Mouse (Mus musculus) kidney, postnatal 0 days (tissue): ENCODE measurements at regions not wholly inside any gene's neighbourhood (a gene's known extent, or its start where the extent isn't known, plus 50 kb on each side); places are given as distances from the start of the nearest gene placed in this dataset.

Experiments used
- ATAC-seq: fragments of 200-750 bp; cut with Nextera tagmentation; replicated peaks from 2 replicates; pipeline ENCODE4 v1.8.0; 2017; ENCODE audit warnings: low read depth, moderate number of reproducible peaks, moderate TSS enrichment, moderate library complexity; ENCODE audit not compliant: low FRiP score
- DNase-seq: peaks from one replicate; pipeline ENCODE4 v3.0.0-alpha.2; 2016; ENCODE audit warnings: low spot score
- H3K27ac ChIP-seq: fragments of 300-500 bp; sonication (generic); 2 replicates; pipeline ENCODE4 v1.5.1; 2014; ENCODE audit warnings: mild to moderate bottlenecking
- H3K27me3 ChIP-seq: fragments of 300-500 bp; sonication (generic); 2 replicates; pipeline ENCODE4 v1.6.1; 2014; ENCODE audit warnings: low read length, mixed read lengths; ENCODE audit not compliant: insufficient read depth
- H3K36me3 ChIP-seq: fragments of 300-500 bp; sonication (generic); 2 replicates; pipeline ENCODE4 v1.6.1; 2014; ENCODE audit warnings: low read length, mixed read lengths; ENCODE audit not compliant: insufficient read depth
- H3K4me1 ChIP-seq: fragments of 300-500 bp; sonication (generic); replicated peaks from 2 replicates; pipeline ENCODE4 v1.6.1; 2014; ENCODE audit warnings: antibody characterized with exemption, low read length, mixed read lengths; ENCODE audit not compliant: insufficient read depth
- H3K4me2 ChIP-seq: fragments of 300-500 bp; sonication (generic); 2 replicates; pipeline ENCODE4 v1.6.1; 2014; ENCODE audit warnings: mild to moderate bottlenecking, low read length, moderate library complexity, mixed read lengths
- H3K4me3 ChIP-seq: fragments of 300-500 bp; sonication (generic); replicated peaks from 2 replicates; pipeline ENCODE4 v1.5.1; 2014; ENCODE audit warnings: low read depth, low read length
- H3K9ac ChIP-seq: fragments of 300-500 bp; sonication (generic); 2 replicates; pipeline ENCODE4 v1.6.1; 2014; ENCODE audit warnings: low read depth, low read length
- H3K9me3 ChIP-seq: fragments of 300-500 bp; sonication (generic); replicated peaks from 2 replicates; pipeline ENCODE4 v1.6.1; 2016; ENCODE audit warnings: low read length, inconsistent platforms, mixed read lengths
- CTCF ChIP-seq: IDR thresholded peaks from 2 replicates; pipeline ENCODE4 v1.5.1; 2016; ENCODE audit warnings: antibody characterized with exemption, low read depth, mild to moderate bottlenecking, moderate library complexity
- WGBS: fragments of 180-500 bp; shearing (Covaris S2); extraction: QIAGEN DNeasy Blood & Tissue Kit; methylation state at CpG from one replicate; pipeline ENCODE4 v1.1.7; 2014; 5-methylcytosine and 5-hydroxymethylcytosine counted together

DNA sequence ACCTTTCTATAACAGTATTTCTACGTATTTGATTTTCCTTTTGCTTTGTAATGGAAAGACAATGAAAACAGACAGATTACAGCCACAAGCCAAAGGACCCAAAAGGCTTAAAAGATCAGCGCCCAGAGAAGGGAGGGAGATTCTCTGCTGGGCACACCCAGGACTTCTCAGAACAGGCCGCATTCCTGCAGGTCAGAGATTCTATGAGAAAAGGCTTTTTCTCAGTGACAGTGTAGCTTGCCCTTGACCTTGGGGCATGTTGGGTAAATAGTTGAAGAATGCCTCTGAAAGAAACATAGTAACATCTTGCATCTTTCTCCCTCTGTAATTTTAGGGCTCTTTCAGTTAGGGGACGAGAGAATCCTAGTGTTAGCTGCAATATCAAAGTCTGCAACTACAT is 209.8 kb downstream of the Dusp6 start:
- DNase-seq (no peak), ATAC-seq (no peak)
- no peak for TF ChIP-seq CTCF
- no peaks in the 10 kb centered on the region for H3K4me1 ChIP-seq
- no peak overlapping the region for H3K9ac ChIP-seq
- no peaks in the 10 kb centered on the region for H3K36me3 ChIP-seq
- no peaks in the 10 kb centered on the region for H3K9me3 ChIP-seq
- no peak overlapping the region for H3K4me2 ChIP-seq
- no peaks in the 10 kb centered on the region for H3K27me3 ChIP-seq
- no peak overlapping the region for H3K27ac ChIP-seq
- H3K4me3 ChIP-seq: no peak overlapping the region
- 75% methylated on average over 4 of the region's 4 CpGs for WGBS

DNA sequence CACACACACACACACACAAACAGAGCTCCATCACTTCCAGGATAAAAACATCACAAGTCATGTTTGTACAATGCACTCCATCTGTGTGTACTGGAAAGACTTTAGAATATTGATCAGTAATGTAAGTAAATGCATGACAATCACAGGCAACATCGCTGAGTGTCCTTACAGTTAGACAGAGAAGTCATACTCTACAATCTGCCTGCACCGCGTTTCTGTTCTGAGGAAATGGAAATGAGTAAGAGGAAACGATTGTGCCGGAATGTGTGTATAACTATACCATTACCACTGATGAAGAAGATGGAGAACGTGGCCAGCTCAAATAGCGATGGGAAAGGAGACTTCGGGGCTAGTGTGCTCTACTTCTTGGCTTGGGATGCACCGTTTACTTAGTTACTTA is 210.7 kb downstream of the Dusp6 start:
- H3K4me3 ChIP-seq: no peak overlapping the region
- DNase-seq (no peak), ATAC-seq (no peak)
- H3K4me2 ChIP-seq: no peak overlapping the region
- no peak overlapping the region for H3K9ac ChIP-seq
- no peaks in the 10 kb centered on the region for H3K36me3 ChIP-seq
- TF ChIP-seq CTCF: no peak
- no peaks in the 10 kb centered on the region for H3K27me3 ChIP-seq
- no peak overlapping the region for H3K27ac ChIP-seq
- 89% methylated on average over 9 of the region's 9 CpGs for WGBS
- no peaks in the 10 kb centered on the region for H3K4me1 ChIP-seq
- no peaks in the 10 kb centered on the region for H3K9me3 ChIP-seq

DNA sequence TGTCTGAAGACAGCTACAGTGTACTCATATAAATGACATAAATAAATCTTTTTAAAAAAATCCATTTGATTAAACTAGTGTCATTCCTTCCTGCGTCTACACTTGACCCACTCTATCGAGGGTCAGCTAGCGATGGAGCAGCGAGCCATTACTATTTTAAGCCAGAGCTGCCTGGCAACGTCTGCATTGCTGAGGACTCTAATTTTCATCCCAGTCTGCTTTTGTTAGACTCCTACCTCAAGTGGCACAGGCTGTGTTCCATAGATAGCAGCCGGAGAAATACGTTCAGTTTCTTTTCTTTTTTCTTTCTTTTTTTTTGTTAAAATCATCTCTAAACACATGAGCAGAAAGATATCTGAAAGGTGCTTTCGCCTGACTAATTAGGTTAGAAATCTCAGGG is 211.5 kb downstream of the Dusp6 start:
- Histone ChIP-seq H3K4me3 (no peak overlapping the region), H3K36me3 (no peaks in the 10 kb centered on the region), H3K4me2 (no peak overlapping the region), H3K27me3 (no peaks in the 10 kb centered on the region), H3K27ac (no peak overlapping the region), H3K9me3 (no peaks in the 10 kb centered on the region), H3K4me1 (no peaks in the 10 kb centered on the region), H3K9ac (no peak overlapping the region)
- ATAC-seq (no peak), DNase-seq (no peak)
- 80% methylated on average over 8 of the region's 8 CpGs for WGBS
- TF ChIP-seq CTCF: no peak

DNA sequence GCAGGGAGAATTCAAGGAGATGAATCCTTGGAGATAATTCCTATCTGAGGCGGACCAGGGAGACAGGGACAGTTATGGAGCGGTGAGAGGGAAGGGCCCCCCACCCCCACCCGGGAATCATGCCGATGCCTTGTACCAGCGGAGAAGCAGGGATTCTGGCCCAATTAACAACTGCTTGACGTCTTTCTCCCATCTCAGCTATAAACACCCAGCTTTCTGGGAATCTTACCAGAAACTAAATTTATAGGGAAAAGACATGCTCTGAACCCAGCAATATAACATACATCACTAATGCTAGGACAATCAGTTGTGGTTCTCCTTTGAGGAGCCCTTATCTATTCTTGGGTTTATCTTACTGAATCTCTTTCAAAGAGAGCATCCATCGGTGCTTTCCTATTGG is 213.2 kb downstream of the Dusp6 start:
- no peak overlapping the region for H3K9ac ChIP-seq
- H3K4me3 ChIP-seq: no peak overlapping the region
- no peak for TF ChIP-seq CTCF
- no peak overlapping the region for H3K4me2 ChIP-seq
- H3K9me3 ChIP-seq: no peaks in the 10 kb centered on the region
- no peak for ATAC-seq
- H3K27ac ChIP-seq: no peak overlapping the region
- 79% methylated on average over 7 of the region's 7 CpGs for WGBS
- H3K27me3 ChIP-seq: no peaks in the 10 kb centered on the region
- H3K36me3 ChIP-seq: no peaks in the 10 kb centered on the region
- no peaks in the 10 kb centered on the region for H3K4me1 ChIP-seq
- no peak for DNase-seq

DNA sequence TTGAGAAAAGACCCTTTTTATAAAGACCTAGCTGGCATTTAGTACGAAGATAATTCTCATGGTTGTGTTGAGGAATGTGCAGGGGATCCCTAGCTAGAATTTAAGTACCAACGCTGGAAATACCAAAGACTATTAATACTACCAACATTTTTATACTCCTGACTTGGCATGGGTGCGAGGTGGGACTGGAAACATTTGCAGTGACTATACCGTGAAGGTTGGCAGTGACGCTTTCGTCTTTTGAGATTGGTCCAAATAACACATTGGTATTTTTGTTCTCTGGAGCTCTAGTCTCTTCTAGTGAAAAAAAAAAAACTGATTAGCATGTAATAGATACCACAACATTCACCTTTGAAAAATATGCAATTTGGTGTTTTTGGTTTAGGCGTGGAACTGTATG is 213.7 kb downstream of the Dusp6 start:
- H3K27ac ChIP-seq: no peak overlapping the region
- H3K36me3 ChIP-seq: no peaks in the 10 kb centered on the region
- H3K27me3 ChIP-seq: no peaks in the 10 kb centered on the region
- H3K4me2 ChIP-seq: no peak overlapping the region
- H3K9me3 ChIP-seq: no peaks in the 10 kb centered on the region
- no peaks in the 10 kb centered on the region for H3K4me1 ChIP-seq
- TF ChIP-seq CTCF: no peak
- DNase-seq (no peak), ATAC-seq (no peak)
- H3K9ac ChIP-seq: no peak overlapping the region
- no peak overlapping the region for H3K4me3 ChIP-seq
- WGBS: 90% methylated on average over 7 of the region's 7 CpGs

DNA sequence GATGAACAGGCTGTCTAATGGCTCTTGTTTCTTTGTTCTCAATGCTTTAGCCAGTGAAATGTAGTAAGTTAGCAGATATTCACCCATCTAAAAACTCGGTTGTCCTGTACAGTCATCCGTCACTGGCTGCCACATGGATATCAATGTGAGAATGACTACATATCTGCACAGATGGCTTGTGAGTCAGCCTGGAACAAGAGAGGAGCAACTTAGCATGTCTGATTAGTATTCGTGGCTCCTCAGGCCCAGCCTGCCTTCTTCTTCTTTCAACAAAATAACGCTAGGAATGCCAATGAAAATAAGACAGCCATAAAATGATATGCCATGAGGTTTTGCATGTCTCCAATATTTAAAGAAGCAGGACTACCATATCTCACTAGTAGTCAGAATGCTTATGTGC is 217.5 kb downstream of the Dusp6 start:
- TF ChIP-seq CTCF: no peak
- no peak overlapping the region for H3K9ac ChIP-seq
- no peak overlapping the region for H3K27ac ChIP-seq
- 75% methylated on average over 4 of the region's 4 CpGs for WGBS
- ATAC-seq (no peak), DNase-seq (no peak)
- no peaks in the 10 kb centered on the region for H3K9me3 ChIP-seq
- no peaks in the 10 kb centered on the region for H3K4me1 ChIP-seq
- H3K36me3 ChIP-seq: no peaks in the 10 kb centered on the region
- no peak overlapping the region for H3K4me3 ChIP-seq
- H3K4me2 ChIP-seq: no peak overlapping the region
- no peaks in the 10 kb centered on the region for H3K27me3 ChIP-seq

DNA sequence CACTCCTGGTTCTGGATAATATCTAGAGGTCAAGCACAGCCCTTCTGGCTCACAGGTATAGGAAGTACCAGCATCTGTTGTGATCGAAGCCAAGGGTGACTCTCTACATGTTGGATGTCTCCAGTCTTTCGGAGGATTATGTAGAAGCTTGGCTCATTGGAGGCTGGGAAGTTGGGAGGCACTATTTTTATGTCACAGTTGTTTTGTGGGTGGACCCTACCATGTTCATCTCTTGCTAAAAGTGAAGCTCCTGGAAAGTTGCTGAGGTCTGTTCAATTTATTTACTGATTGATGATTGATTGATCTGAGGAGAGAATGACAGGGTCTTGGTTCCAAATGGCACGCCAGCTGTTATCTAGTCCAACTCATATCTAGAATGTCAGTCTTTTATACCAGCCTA is 219.0 kb downstream of the Dusp6 start:
- 90% methylated on average over 3 of the region's 3 CpGs for WGBS
- Histone ChIP-seq H3K27ac (no peak overlapping the region), H3K9ac (no peak overlapping the region), H3K4me2 (no peak overlapping the region), H3K27me3 (no peaks in the 10 kb centered on the region), H3K4me3 (no peak overlapping the region), H3K4me1 (no peaks in the 10 kb centered on the region), H3K9me3 (no peaks in the 10 kb centered on the region), H3K36me3 (no peaks in the 10 kb centered on the region)
- TF ChIP-seq CTCF: no peak
- ATAC-seq (no peak), DNase-seq (no peak)
